Mouse (Mus musculus) megakaryocyte-erythroid progenitor cell, adult 5 weeks (primary cell): ENCODE data around the gene Dagla. TPM values are rescaled to one million over a fixed set of nuclear protein-coding genes. Genes with fewer than 3 reads are reported as not detected.

Source experiments
- polyA plus RNA-seq: library from polyadenylated mRNA; stranded (reverse); fragments of >175 nt; gene quantifications from 2 replicates; pipeline ENCODE4 v1.2.3, GENCODE M21; 2012

Gene Dagla
- 0.06 and 0.22 TPM in 2 replicates for polyA plus RNA-seq

DNA sequence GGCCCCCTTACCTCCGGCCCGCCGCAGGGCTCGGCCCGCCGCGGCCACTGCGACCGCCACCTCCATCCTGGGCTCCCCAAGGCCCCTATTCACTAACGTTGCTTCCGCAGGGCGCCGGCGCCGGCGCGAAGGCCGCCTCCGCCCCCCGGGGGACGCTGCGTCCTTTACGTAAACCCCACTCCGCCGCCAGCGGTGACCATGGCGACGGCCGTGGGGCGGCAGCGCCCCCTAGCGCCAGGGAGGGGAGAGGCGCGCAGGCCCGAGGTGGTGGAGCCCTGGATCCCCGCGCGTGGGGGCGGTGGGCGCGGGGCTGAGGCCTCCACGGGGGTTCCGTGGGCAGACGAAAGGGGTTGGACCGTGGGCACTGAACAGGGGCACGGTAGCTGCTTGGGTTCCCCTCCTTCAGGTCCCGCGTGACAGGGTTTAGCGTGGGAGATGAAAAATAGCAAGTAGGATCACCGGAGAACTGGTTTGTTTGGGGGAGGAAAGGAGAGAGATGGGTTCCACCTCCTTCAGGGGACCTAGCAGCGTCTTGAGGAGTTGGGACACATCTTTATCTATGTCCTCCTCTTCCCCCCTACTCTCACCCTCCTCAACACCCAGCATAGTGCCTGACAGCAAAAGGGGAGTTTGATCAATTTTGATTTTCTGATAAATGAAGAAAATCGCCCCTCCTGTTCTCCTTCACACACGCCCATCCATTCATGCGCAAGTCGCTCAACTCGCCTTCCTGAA is at the start of gene Dagla:
Gene Dagla, minus strand, starts transcription at position 68 of the 735 bp plus-strand sequence.

DNA sequence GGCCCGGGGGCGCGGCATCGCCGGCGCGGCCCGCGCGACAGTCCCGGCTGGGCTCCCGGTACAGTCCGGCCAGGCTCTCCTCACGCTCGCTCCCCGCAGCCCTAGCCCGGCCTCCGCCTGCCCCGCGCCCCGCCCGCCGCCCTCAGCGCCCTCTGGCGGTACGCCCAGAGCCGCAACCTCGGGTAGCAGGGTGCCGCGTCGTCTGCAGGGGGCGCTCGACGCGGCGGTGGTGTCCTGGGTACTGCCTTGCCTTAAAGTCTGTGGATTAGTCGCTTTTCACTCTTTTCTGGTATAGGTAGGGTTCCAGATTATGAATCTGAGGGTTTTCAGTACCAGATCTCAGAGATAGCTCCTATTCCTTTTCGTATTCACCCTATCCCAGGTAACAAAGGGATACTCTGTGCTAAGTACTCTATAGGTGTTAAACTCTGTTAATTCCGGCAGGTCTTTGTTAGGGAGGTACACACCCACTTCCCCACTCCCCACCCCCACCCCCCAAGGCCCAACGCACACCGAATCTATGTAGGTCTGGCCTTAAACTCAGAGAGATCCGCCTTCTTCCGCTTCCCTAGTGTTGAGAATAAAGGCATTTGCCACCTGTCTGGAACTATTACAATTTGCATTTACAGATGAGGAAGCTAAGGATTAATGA is 63.9 kb downstream of the Dagla start, which contains the start of gene Myrf:
Gene Myrf, minus strand, starts transcription at position 95 of the 652 bp plus-strand sequence.

DNA sequence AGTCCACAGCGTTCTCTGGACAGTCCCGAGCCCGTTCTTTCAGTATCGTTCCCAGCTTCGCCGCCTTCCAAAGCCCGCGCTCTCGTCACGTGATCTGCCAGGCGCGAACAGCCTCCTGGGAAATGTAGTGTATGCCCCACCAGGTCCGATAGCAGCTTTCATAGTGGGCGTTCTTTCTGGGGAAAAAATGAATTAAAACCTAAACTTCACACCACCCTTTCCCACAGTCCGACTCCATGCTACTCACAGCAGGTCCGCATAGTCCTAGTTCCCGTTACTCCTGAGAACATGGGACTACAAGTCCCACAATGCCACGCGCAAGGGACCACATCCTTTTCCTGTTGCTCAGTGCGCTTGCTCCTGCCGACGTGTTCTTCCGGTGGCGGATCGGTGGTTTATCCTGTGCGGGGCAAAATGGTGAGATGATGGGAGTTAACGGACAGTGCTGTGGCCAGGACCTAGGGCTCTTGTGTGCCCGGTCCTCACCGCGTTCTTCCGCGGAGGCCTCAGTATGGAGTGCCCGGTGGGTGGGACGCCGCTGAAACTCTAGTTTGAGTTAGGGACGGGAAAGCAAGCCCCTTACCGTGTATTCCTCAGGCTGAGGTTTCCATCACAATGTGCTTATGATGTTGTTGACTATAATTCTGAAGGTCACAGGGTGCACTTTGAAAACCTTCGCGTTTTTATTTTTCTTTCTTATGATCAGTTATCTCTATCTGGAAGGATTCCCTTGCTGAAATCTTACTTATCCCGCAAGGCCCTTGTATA is 100.6 kb downstream of the Dagla start, which contains the start of the genes Tmem258 and Fen1:
Gene Tmem258, plus strand, starts transcription at position 167 of the 768 bp plus-strand sequence.
Gene Fen1, minus strand, starts transcription at position 322 of the 768 bp plus-strand sequence.

Other genes with a start within 250 kb of the Dagla start
- gene Fads2, start 203.1 kb downstream of the Dagla start, polyA plus RNA-seq, result 29.3 and 47.5 TPM in 2 replicates
- gene Fads1, start 122.0 kb downstream of the Dagla start, polyA plus RNA-seq, result 35.4 and 39.7 TPM in 2 replicates
- 20.8 and 31.6 TPM in 2 replicates for gene Tmem258, start 100.9 kb downstream of the Dagla start, polyA plus RNA-seq
- 55.7 and 59.9 TPM in 2 replicates for gene Fen1, start 100.7 kb downstream of the Dagla start, polyA plus RNA-seq
- gene Myrf, start 64.1 kb downstream of the Dagla start, polyA plus RNA-seq, result 0.08 and 0.09 TPM in 2 replicates
- 0.04 TPM in 1 of 2 replicates, not detected in the other for gene Syt7, start 84.2 kb upstream of the Dagla start, polyA plus RNA-seq
- gene Lrrc10b, start 152.6 kb upstream of the Dagla start, polyA plus RNA-seq, result 0.15 and 0.65 TPM in 2 replicates
- 0.28 and 0.36 TPM in 2 replicates for gene Ppp1r32, start 178.1 kb upstream of the Dagla start, polyA plus RNA-seq
- gene Cpsf7, start 220.4 kb upstream of the Dagla start, polyA plus RNA-seq, result 62.2 and 67.2 TPM in 2 replicates
- gene Sdhaf2, start 221.3 kb upstream of the Dagla start, polyA plus RNA-seq, result 3.7 and 4.1 TPM in 2 replicates